Mouse (Mus musculus): ENCODE results near the gene Sash1. TPM values are rescaled to one million over a fixed set of nuclear protein-coding genes. Genes with fewer than 3 reads are reported as not detected.
A peak's percentile ranks its signal among the peaks of the same experiment; 100 is the strongest.

Sash1 gene
- polyA plus RNA-seq (2014; fragmentation: Nextera tagmentation; extraction: Ambion mirVana) = 4.4 and 5.0 TPM in 2 replicates

DNA sequence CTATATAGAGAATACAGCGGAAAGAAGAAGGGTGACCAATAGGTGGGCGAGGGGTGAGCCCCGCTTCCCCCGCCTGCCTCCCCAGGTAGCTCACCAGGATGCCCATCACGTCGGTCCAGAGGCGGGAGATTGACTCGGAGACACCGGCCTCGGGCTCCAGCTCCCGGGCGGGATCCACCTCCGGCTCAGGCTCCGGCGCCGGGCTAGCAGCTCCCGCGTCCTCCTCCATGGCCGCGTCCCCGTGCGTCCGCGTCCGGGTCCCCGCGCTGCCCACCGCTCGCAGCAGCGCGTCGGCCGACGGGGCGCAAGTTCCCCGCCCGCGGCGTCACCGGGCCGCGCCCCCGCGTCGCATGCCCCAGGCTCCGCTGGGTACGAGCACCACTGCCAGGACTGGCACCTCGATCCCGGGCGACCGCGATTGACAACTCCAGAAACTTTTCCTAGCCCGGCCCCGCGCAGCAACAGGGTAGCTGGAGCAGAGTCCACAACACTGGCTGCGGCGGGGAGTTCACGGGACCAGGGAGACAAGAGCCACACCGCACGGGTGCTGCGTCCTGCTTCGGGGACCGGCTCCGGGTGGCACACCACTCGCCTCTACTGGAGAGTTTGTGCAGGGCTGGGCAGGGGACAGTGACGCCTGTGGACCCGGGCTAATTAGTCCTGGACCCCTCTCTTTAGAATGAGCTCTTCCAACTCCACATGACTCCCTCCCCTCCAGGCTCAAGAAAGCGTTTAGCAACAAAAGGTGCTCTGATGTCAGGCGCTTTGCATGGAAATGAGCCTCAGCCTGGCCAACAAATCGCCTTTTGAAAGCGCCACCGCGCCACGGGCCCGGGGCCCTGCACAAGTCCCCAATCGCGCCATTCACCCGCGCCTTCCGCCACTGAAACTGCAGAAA lies at the start of gene Sash1:
Gene Sash1 (minus strand): TSS at position 441 of the 898 bp plus-strand sequence.
- peak; percentile 89 for ATAC-seq (ENCODE audit: insufficient number of reproducible peaks, insufficient read depth, low FRiP score, low read depth)
- Histone ChIP-seq H3K36me3 (ENCODE audit: control insufficient read depth, insufficient read depth, low read length) (no peaks in the 10 kb centered on the region), H3K9ac (ENCODE audit: low read length) (peak within 1 kb of the TSS; percentile 83), H3K9me3 (ENCODE audit: control insufficient read depth, low read length) (no peaks in the 10 kb centered on the region), H3K4me3 (ENCODE audit: control insufficient read depth in 1 of 2, insufficient read depth in 1 of 2, low read depth in 1 of 2, low read length in 2 of 2) (peak within 1 kb of the TSS; percentile 73 to 99), H3K27ac (replicated peaks in 1 of 2; ENCODE audit: control insufficient read depth in 1 of 2, insufficient read depth in 1 of 2, low read depth in 2 of 2, low read length in 2 of 2) (peak within 1 kb of the TSS; percentile 94 to 98), H3K27me3 (ENCODE audit: control insufficient read depth, insufficient read depth, low read length) (no peaks in the 10 kb centered on the region), H3K4me1 (ENCODE audit: control insufficient read depth in 2 of 2, insufficient read depth in 2 of 2, low read length in 2 of 2) (peaks cover 4 to 21% of the 10 kb centered on the region in 2 experiments; a peak in 3 of 4 replicates), H3K4me2 (ENCODE audit: low read length) (peak within 1 kb of the TSS; percentile 71)
- WGBS = under 1% methylated on average over 80 of the region's 80 CpGs

- Histone ChIP-seq H3K36me3 (ENCODE audit: control insufficient read depth, insufficient read depth, low read length) (no peaks in the 10 kb centered on the region), H3K4me1 (ENCODE audit: control insufficient read depth in 2 of 2, insufficient read depth in 2 of 2, low read length in 2 of 2) (no peaks in the 10 kb centered on the region), H3K27ac (replicated peaks in 1 of 2; ENCODE audit: control insufficient read depth in 1 of 2, insufficient read depth in 1 of 2, low read depth in 2 of 2, low read length in 2 of 2) (no peak overlapping the region), H3K9ac (ENCODE audit: low read length) (no peak overlapping the region), H3K4me2 (ENCODE audit: low read length) (no peak overlapping the region), H3K27me3 (ENCODE audit: control insufficient read depth, insufficient read depth, low read length) (no peaks in the 10 kb centered on the region), H3K4me3 (ENCODE audit: control insufficient read depth in 1 of 2, insufficient read depth in 1 of 2, low read depth in 1 of 2, low read length in 2 of 2) (no peak overlapping the region), H3K9me3 (ENCODE audit: control insufficient read depth, low read length) (no peaks in the 10 kb centered on the region)
- no peak; the same call in 1 of the 2 replicates for ATAC-seq (ENCODE audit: insufficient number of reproducible peaks, insufficient read depth, low FRiP score, low read depth)
- WGBS = 28% methylated on average over 4 of the region's 4 CpGs
Observed at GRCm38 (mm10) chr10:8935601-8936000, 49.7 kb upstream of the Sash1 start.

DNA sequence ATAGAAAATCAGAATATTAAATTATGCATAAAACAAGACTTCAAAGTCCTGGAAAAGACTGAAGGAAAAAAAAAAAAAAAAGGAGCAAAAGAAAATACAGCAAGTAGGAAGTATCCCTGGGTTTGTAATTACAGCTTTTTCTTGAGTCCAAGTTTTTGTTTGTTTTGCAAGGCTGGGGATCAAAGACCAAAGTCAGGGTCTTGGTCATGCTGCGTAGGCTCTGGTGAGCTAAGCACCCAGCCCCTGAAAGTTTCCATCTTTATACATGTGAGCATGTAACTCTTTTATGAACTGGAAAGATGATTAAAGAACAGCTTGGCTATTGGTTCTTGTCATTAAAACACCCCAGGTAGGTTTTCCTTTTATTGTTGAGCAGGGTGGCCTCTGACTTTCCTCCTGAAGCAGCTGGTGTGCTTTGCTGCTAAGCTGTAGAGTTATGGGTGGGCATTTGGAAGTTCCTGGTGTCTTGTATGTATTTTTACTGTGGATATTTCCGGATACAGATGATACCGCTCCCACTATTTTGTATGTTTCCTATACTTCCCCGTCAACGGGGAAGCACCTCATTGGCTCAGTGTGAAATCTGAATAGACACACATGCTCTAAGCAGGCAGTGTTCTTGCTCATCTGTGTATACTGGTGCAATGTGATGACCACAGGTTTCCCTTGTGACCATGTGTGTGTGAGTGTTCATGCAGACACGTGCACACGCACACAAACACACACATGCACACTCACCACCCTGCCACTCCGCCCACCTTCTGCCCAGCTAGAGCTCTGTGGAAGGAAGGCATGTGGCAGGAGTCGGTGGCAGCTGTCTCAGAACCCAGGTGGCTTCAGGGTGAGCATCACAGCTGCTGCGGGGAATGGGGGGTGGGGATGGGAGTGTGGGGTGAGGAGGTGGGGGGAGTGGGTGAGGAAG lies 47.8 kb upstream of the Sash1 start:
- H3K4me1 ChIP-seq (ENCODE audit: control insufficient read depth in 2 of 2, insufficient read depth in 2 of 2, low read length in 2 of 2) = no peaks in the 10 kb centered on the region
- no peak overlapping the region for H3K4me2 ChIP-seq (ENCODE audit: low read length)
- WGBS = 81% methylated on average over 10 of the region's 10 CpGs
- H3K36me3 ChIP-seq (ENCODE audit: control insufficient read depth, insufficient read depth, low read length) = no peaks in the 10 kb centered on the region
- H3K9ac ChIP-seq (ENCODE audit: low read length) = no peak overlapping the region
- no peaks in the 10 kb centered on the region for H3K9me3 ChIP-seq (ENCODE audit: control insufficient read depth, low read length)
- no peak for ATAC-seq (ENCODE audit: insufficient number of reproducible peaks, insufficient read depth, low FRiP score, low read depth)
- H3K27me3 ChIP-seq (ENCODE audit: control insufficient read depth, insufficient read depth, low read length) = no peaks in the 10 kb centered on the region
- no peak overlapping the region for H3K27ac ChIP-seq (replicated peaks in 1 of 2; ENCODE audit: control insufficient read depth in 1 of 2, insufficient read depth in 1 of 2, low read depth in 2 of 2, low read length in 2 of 2)
- no peak overlapping the region for H3K4me3 ChIP-seq (ENCODE audit: control insufficient read depth in 1 of 2, insufficient read depth in 1 of 2, low read depth in 1 of 2, low read length in 2 of 2)

DNA sequence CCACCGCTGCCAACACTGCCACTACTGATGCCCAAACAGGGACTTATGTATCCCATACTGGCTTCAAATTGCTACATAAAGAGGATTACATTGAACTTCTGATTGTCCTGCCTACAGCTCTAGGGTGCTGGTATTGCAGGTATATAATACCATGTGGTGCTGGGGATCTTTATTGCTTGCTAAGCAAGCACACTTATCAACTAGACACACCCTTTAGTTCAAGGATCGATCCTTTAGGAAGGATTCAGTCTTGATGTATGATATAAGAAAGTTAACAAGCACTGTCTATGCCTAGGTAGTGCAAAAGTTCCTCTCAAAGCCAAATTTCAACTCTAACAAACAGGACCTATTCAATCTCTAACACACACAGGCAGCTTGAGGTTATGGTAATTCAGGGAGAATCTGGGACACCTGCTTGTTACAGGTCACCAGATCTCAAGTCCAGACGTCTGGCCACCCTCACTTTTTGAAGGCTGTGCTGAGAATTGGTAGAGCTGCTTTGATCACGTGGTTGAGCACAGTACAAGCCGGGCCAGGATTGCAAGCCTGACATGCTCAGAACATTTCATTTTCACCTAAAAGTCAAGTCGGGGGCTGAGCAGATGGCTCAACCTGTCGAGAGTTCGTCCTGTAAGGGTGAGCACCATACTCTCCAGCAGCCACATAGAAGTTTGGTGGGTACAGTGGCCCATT lies 45.8 kb upstream of the Sash1 start:
- no peak overlapping the region for H3K4me2 ChIP-seq (ENCODE audit: low read length)
- no peak for ATAC-seq (ENCODE audit: insufficient number of reproducible peaks, insufficient read depth, low FRiP score, low read depth)
- 80% methylated on average over 8 of the region's 8 CpGs for WGBS

GRCm38 (mm10) chr10:8930672-8931071 lies 44.8 kb upstream of the Sash1 start:
- Histone ChIP-seq H3K4me1 (ENCODE audit: control insufficient read depth in 2 of 2, insufficient read depth in 2 of 2, low read length in 2 of 2) (no peaks in the 10 kb centered on the region), H3K36me3 (ENCODE audit: control insufficient read depth, insufficient read depth, low read length) (no peaks in the 10 kb centered on the region), H3K27ac (replicated peaks in 1 of 2; ENCODE audit: control insufficient read depth in 1 of 2, insufficient read depth in 1 of 2, low read depth in 2 of 2, low read length in 2 of 2) (no peak overlapping the region), H3K27me3 (ENCODE audit: control insufficient read depth, insufficient read depth, low read length) (no peaks in the 10 kb centered on the region), H3K4me2 (ENCODE audit: low read length) (no peak overlapping the region), H3K9me3 (ENCODE audit: control insufficient read depth, low read length) (no peaks in the 10 kb centered on the region), H3K9ac (ENCODE audit: low read length) (no peak overlapping the region), H3K4me3 (ENCODE audit: control insufficient read depth in 1 of 2, insufficient read depth in 1 of 2, low read depth in 1 of 2, low read length in 2 of 2) (no peak overlapping the region)
- no peak for ATAC-seq (ENCODE audit: insufficient number of reproducible peaks, insufficient read depth, low FRiP score, low read depth)

More for the DNA sequence above, 45.8 kb upstream of the Sash1 start:
- Histone ChIP-seq H3K4me1 (ENCODE audit: control insufficient read depth in 2 of 2, insufficient read depth in 2 of 2, low read length in 2 of 2) (no peaks in the 10 kb centered on the region), H3K27me3 (ENCODE audit: control insufficient read depth, insufficient read depth, low read length) (no peaks in the 10 kb centered on the region), H3K9ac (ENCODE audit: low read length) (no peak overlapping the region), H3K9me3 (ENCODE audit: control insufficient read depth, low read length) (no peaks in the 10 kb centered on the region), H3K4me3 (ENCODE audit: control insufficient read depth in 1 of 2, insufficient read depth in 1 of 2, low read depth in 1 of 2, low read length in 2 of 2) (no peak overlapping the region), H3K27ac (replicated peaks in 1 of 2; ENCODE audit: control insufficient read depth in 1 of 2, insufficient read depth in 1 of 2, low read depth in 2 of 2, low read length in 2 of 2) (no peak overlapping the region), H3K36me3 (ENCODE audit: control insufficient read depth, insufficient read depth, low read length) (no peaks in the 10 kb centered on the region)

DNA sequence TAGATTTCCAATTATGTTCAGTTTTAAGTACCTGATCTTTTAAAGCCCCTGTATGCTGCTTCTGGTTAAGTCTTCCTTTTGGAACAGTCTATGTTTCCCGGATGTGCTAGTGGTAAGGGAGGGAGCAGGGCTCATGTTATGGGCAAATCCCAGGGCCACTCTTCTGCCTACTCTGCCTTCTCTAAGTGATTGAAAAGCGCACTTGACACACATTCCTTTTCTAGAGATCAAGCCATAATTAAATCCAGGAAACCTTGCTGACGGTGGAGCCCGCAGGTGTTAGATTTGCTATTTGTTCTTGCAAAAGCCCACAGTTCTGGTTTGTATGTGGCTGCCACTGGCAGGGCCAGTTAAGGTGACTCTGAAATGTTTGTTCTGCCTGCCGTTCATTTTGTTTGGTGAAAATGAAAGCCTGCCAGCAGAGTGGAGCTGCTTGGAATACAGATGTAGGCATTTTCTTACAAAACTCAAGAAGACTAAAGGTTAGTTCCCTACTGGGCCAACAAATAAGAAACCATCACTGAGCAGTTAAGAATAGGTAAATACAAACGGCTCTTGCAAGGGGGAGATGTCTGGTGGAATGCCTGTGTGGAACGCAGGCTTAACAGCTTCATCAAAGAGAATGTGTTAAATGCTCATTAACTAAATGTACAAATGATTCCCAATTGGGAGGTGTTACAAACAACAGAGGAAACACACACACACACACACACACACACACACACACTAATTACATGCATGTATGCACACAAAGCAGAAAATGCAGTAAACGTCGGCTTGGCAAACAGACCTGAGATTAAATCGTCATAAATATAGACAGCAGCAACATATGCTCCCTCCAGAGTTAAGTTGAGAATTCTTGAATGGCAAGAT lies 43.1 kb upstream of the Sash1 start:
- ATAC-seq (ENCODE audit: insufficient number of reproducible peaks, insufficient read depth, low FRiP score, low read depth) = no peak
- Histone ChIP-seq H3K27ac (replicated peaks in 1 of 2; ENCODE audit: control insufficient read depth in 1 of 2, insufficient read depth in 1 of 2, low read depth in 2 of 2, low read length in 2 of 2) (no peak overlapping the region), H3K27me3 (ENCODE audit: control insufficient read depth, insufficient read depth, low read length) (no peaks in the 10 kb centered on the region), H3K4me3 (ENCODE audit: control insufficient read depth in 1 of 2, insufficient read depth in 1 of 2, low read depth in 1 of 2, low read length in 2 of 2) (no peak overlapping the region), H3K9ac (ENCODE audit: low read length) (no peak overlapping the region), H3K9me3 (ENCODE audit: control insufficient read depth, low read length) (no peaks in the 10 kb centered on the region), H3K36me3 (ENCODE audit: control insufficient read depth, insufficient read depth, low read length) (no peaks in the 10 kb centered on the region), H3K4me1 (ENCODE audit: control insufficient read depth in 2 of 2, insufficient read depth in 2 of 2, low read length in 2 of 2) (peaks cover 2 to 3% of the 10 kb centered on the region in 2 experiments; a peak in 2 of 4 replicates), H3K4me2 (ENCODE audit: low read length) (no peak overlapping the region)
- WGBS = 70% methylated on average over 10 of the region's 10 CpGs

Measured in heart, embryonic 14.5 days (tissue).